ENCODE assay signal across 9 mouse cellular contexts in the genomic region with DNA sequence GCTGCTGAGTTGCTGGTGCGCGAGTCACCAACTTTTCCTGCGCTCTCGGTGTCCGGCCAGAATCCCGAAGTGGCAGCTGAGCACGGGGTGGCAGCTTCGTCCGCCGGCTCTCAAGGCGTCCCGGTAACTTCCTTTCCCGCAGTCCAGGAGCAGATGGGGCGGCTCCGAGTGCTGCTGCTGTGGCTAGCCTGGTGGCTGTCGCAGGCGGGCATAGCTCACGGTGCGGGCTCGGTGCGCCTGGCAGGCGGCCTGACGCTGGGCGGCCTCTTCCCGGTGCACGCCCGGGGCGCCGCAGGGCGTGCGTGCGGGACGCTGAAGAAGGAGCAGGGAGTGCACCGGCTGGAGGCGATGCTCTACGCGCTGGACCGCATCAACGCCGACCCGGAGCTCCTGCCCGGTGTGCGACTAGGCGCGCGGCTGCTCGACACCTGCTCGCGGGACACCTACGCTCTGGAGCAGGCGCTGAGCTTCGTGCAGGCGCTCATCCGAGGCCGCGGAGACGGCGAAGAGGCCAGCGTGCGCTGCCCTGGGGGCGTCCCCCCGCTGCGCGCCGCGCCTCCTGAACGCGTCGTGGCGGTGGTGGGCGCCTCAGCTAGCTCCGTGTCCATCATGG. TPM values are rescaled to one million over a fixed set of nuclear protein-coding genes. Genes with fewer than 3 reads are reported as not detected.
A peak's percentile ranks its signal among the peaks of the same experiment; 100 is the strongest.
DNase-seq lines count a peak whose midpoint lies in the region; ATAC-seq and TF ChIP-seq lines count a peak whose summit lies in the region.
"Had no signal": no experiment of that assay in that cellular context is flagged by ENCODE, and none has a peak within 500 bp of the region (broad histone marks: within the 10 kb centered on the region; RNA-seq: fewer than 3 reads in every experiment).

No protein-coding gene starts in this region.

- no peaks in the 10 kb centered on the region for H3K79me2 ChIP-seq in liver, adult 2 months (ENCODE audit: control insufficient read depth, insufficient read depth, low read length)

- H3K27me3 ChIP-seq in liver, adult 2 months (ENCODE audit: control insufficient read depth, insufficient read depth, low read length): peaks cover 14% of the 10 kb centered on the region
- H3K27me3 ChIP-seq in forebrain, postnatal 0 days (ENCODE audit: insufficient read depth, low read length): peaks cover 40% of the 10 kb centered on the region
- H3K27me3 ChIP-seq in limb, embryonic 10.5 days (ENCODE audit: low read depth, poor library complexity, severe bottlenecking): peaks cover 73% of the 10 kb centered on the region
- H3K27me3 ChIP-seq in neural tube, embryonic 14.5 days (ENCODE audit: control insufficient read depth, insufficient read depth, low read length): peaks cover 37% of the 10 kb centered on the region

- peak overlapping the region; percentile 14; the same call in 1 of the 2 replicates for H3K9ac ChIP-seq in liver, adult 2 months (ENCODE audit: low read depth, low read length)
- H3K9ac ChIP-seq in forebrain, postnatal 0 days: peak overlapping the region; percentile 40; the same call in 1 of the 2 replicates
- H3K9ac ChIP-seq in neural tube, embryonic 14.5 days (replicated peaks; ENCODE audit: low read depth, low read length): peak overlapping the region; percentile 48

- TF ChIP-seq POLR2A in liver, adult 2 months (IDR thresholded peaks at IDR 0.05; ENCODE audit: extremely low read depth, insufficient read depth, low read length): no peak

- H3K9me3 ChIP-seq in forebrain, postnatal 0 days (ENCODE audit: low read length): no peaks in the 10 kb centered on the region
- no peaks in the 10 kb centered on the region for H3K9me3 ChIP-seq in limb, embryonic 10.5 days (replicated peaks)
- no peaks in the 10 kb centered on the region for H3K9me3 ChIP-seq in neural tube, embryonic 14.5 days (ENCODE audit: control insufficient read depth, low read length)

- H3K36me3 ChIP-seq in liver, adult 2 months (ENCODE audit: control insufficient read depth, insufficient read depth, low read length): no peaks in the 10 kb centered on the region
- H3K36me3 ChIP-seq in forebrain, postnatal 0 days (ENCODE audit: insufficient read depth): no peaks in the 10 kb centered on the region
- H3K36me3 ChIP-seq in limb, embryonic 10.5 days: no peaks in the 10 kb centered on the region
- no peaks in the 10 kb centered on the region for H3K36me3 ChIP-seq in neural tube, embryonic 14.5 days (ENCODE audit: control insufficient read depth, insufficient read depth, low read length)

- DNase-seq in liver, adult 2 months (ENCODE audit: extremely low read depth, low read depth, low spot score): no peak
- DNase-seq in liver: no peak
- peak; percentile 16 for DNase-seq in adrenal gland, postnatal 25 days
- no peak for DNase-seq in forebrain, postnatal 0 days
- DNase-seq in limb, embryonic 10.5 days (ENCODE audit: low spot score): peak; percentile 40
- no peak for DNase-seq in layer of hippocampus, adult 9-10 months (ENCODE audit: low spot score)
- DNase-seq in layer of hippocampus, adult 11-12 months (ENCODE audit: low spot score): no peak

- H3K4me2 ChIP-seq in forebrain, postnatal 0 days (ENCODE audit: low read depth): peak overlapping the region; percentile 94
- H3K4me2 ChIP-seq in neural tube, embryonic 14.5 days (ENCODE audit: low read depth, low read length): peak overlapping the region; percentile 93

- ATAC-seq in forebrain, postnatal 0 days: peak; percentile 25; the same call in 1 of the 2 replicates
- ATAC-seq in neural tube, embryonic 14.5 days (ENCODE audit: low read depth): peak; percentile 41; the same call in 1 of the 2 replicates

- H3K4me3 ChIP-seq in liver, adult 2 months (ENCODE audit: insufficient read depth, low read depth, low read length): peak overlapping the region; percentile 19; the same call in 1 of the 2 replicates
- H3K4me3 ChIP-seq in forebrain, postnatal 0 days (ENCODE audit: low read depth, low read length): peak overlapping the region; percentile 45
- H3K4me3 ChIP-seq in limb, embryonic 10.5 days: peak overlapping the region; percentile 54
- peak overlapping the region; percentile 37 for H3K4me3 ChIP-seq in neural tube, embryonic 14.5 days (ENCODE audit: low read depth, low read length)

- no peak overlapping the region for H3K27ac ChIP-seq in liver, adult 2 months (replicated peaks; ENCODE audit: insufficient read depth, low read depth, low read length)
- no peak overlapping the region for H3K27ac ChIP-seq in forebrain, postnatal 0 days (ENCODE audit: low read depth, low read length)
- no peak overlapping the region for H3K27ac ChIP-seq in limb, embryonic 10.5 days
- H3K27ac ChIP-seq in neural tube, embryonic 14.5 days (ENCODE audit: low read depth, low read length): no peak overlapping the region

- peaks cover 5% of the 10 kb centered on the region; the same call in 1 of the 2 replicates for H3K4me1 ChIP-seq in liver, adult 2 months (ENCODE audit: control insufficient read depth, insufficient read depth, low read length)
- no peaks in the 10 kb centered on the region for H3K4me1 ChIP-seq in forebrain, postnatal 0 days (ENCODE audit: insufficient read depth)
- peaks cover 13% of the 10 kb centered on the region for H3K4me1 ChIP-seq in limb, embryonic 10.5 days
- peaks cover 10% of the 10 kb centered on the region; the same call in 1 of the 2 replicates for H3K4me1 ChIP-seq in neural tube, embryonic 14.5 days (ENCODE audit: control insufficient read depth, insufficient read depth, low read length)

- TF ChIP-seq CTCF in liver, adult 2 months (IDR thresholded peaks at IDR 0.05; ENCODE audit: low read depth, low read length): no peak
- no peak for TF ChIP-seq CTCF in forebrain, postnatal 0 days (IDR thresholded peaks at IDR 0.05; ENCODE audit: low read depth)

- WGBS in liver, adult 2 months: 1% methylated on average over 68 of the region's 72 CpGs
- WGBS in forebrain, postnatal 0 days: under 1% methylated on average over 72 of the region's 72 CpGs
- under 1% methylated on average over 72 of the region's 72 CpGs for WGBS in limb, embryonic 10.5 days
- WGBS in neural tube, embryonic 14.5 days: 0% methylated on average over 65 of the region's 72 CpGs

RNA-seq across cellular contexts. Expression of a gene that starts 0.6 kb away (rescaled TPM):
- total RNA-seq in liver, adult 2 months (2014; rRNA removed): not detected in 2 replicates
- polyA plus RNA-seq in liver, adult 2 months (2012; rRNA removed): 0.06 TPM in 1 of 2 replicates, not detected in the other
- not detected in 2 replicates for total RNA-seq in adrenal gland, postnatal 25 days (2021)
- not detected in 2 replicates for total RNA-seq in forebrain, postnatal 0 days (2014; rRNA removed)
- not detected in 2 replicates for polyA plus RNA-seq in forebrain, postnatal 0 days (2015; fragmentation: Nextera tagmentation; extraction: Ambion mirVana)
- not detected in 2 replicates for polyA plus RNA-seq in limb, embryonic 10.5 days (2016; fragmentation: Nextera tagmentation; extraction: Ambion mirVana)
- not detected in 2 replicates for polyA plus RNA-seq in neural tube, embryonic 14.5 days (2014; fragmentation: Nextera tagmentation; extraction: Ambion mirVana)

RNA-seq across cellular contexts. Expression of a gene that starts 9.7 kb away (rescaled TPM):
- 0.40 and 0.74 TPM in 2 replicates for total RNA-seq in liver, adult 2 months (2014; rRNA removed)
- polyA plus RNA-seq in liver, adult 2 months (2012; rRNA removed): 0.07 and 0.24 TPM in 2 replicates
- total RNA-seq in adrenal gland, postnatal 25 days (2021): 0.62 and 1.0 TPM in 2 replicates
- 3.5 and 5.9 TPM in 2 replicates for total RNA-seq in forebrain, postnatal 0 days (2014; rRNA removed)
- polyA plus RNA-seq in forebrain, postnatal 0 days (2015; fragmentation: Nextera tagmentation; extraction: Ambion mirVana): 1.1 and 1.6 TPM in 2 replicates
- 0.63 TPM in 2 replicates for polyA plus RNA-seq in limb, embryonic 10.5 days (2016; fragmentation: Nextera tagmentation; extraction: Ambion mirVana)
- 1.4 and 2.3 TPM in 2 replicates for polyA plus RNA-seq in neural tube, embryonic 14.5 days (2014; fragmentation: Nextera tagmentation; extraction: Ambion mirVana)
- total RNA-seq: neutrophil, adult 5-6 weeks had no signal

RNA-seq across cellular contexts. Expression of a gene that starts 23.6 kb away (rescaled TPM):
- total RNA-seq in liver, adult 2 months (2014; rRNA removed): 0.28 and 0.34 TPM in 2 replicates
- 0.05 and 0.10 TPM in 2 replicates for polyA plus RNA-seq in liver, adult 2 months (2012; rRNA removed)
- total RNA-seq in adrenal gland, postnatal 25 days (2021): 5.5 and 5.6 TPM in 2 replicates
- 42.7 and 46.6 TPM in 2 replicates for total RNA-seq in forebrain, postnatal 0 days (2014; rRNA removed)
- 27.1 and 35.1 TPM in 2 replicates for polyA plus RNA-seq in forebrain, postnatal 0 days (2015; fragmentation: Nextera tagmentation; extraction: Ambion mirVana)
- polyA plus RNA-seq in limb, embryonic 10.5 days (2016; fragmentation: Nextera tagmentation; extraction: Ambion mirVana): 30.5 and 39.5 TPM in 2 replicates
- polyA plus RNA-seq in neural tube, embryonic 14.5 days (2014; fragmentation: Nextera tagmentation; extraction: Ambion mirVana): 72.1 and 81.7 TPM in 2 replicates

RNA-seq across cellular contexts. Expression of a gene that starts 36.4 kb away (rescaled TPM):
- 0.47 and 0.74 TPM in 2 replicates for total RNA-seq in liver, adult 2 months (2014; rRNA removed)
- 0.72 and 0.95 TPM in 2 replicates for polyA plus RNA-seq in liver, adult 2 months (2012; rRNA removed)
- total RNA-seq in adrenal gland, postnatal 25 days (2021): 4.7 and 6.3 TPM in 2 replicates
- 8.2 and 8.4 TPM in 2 replicates for total RNA-seq in forebrain, postnatal 0 days (2014; rRNA removed)
- polyA plus RNA-seq in forebrain, postnatal 0 days (2015; fragmentation: Nextera tagmentation; extraction: Ambion mirVana): 7.7 and 8.7 TPM in 2 replicates
- 13.2 and 14.0 TPM in 2 replicates for polyA plus RNA-seq in limb, embryonic 10.5 days (2016; fragmentation: Nextera tagmentation; extraction: Ambion mirVana)
- 10.8 and 13.8 TPM in 2 replicates for polyA plus RNA-seq in neural tube, embryonic 14.5 days (2014; fragmentation: Nextera tagmentation; extraction: Ambion mirVana)
- total RNA-seq: neutrophil, adult 5-6 weeks had no signal

Comparison
In these comparisons a context has a peak if more than half of its experiments do, and no peak if none do; other contexts are left out.
1. DNase-seq: peak in adrenal gland, postnatal 25 days (single experiment) and limb, embryonic 10.5 days (single experiment); none in liver, adult 2 months (single experiment), liver (single experiment), forebrain, postnatal 0 days (single experiment), layer of hippocampus, adult 9-10 months (single experiment) and layer of hippocampus, adult 11-12 months (single experiment).
2. RNA of a gene that starts 23.6 kb away (polyA plus RNA-seq): 72.1 to 81.7 TPM in neural tube, embryonic 14.5 days, 30.5 to 39.5 TPM in limb, embryonic 10.5 days and 27.1 to 35.1 TPM in forebrain, postnatal 0 days; 0.05 to 0.10 TPM in liver, adult 2 months; every median in the first group is over 10 times any median in the second.
3. Peak in every context shown above with its lines, with median percentiles within 50 percentile points of each other: H3K4me3 ChIP-seq and H3K9ac ChIP-seq.